Mouse (Mus musculus) bone marrow macrophage, adult 2 months (primary cell): ENCODE results near the gene Fam155a. TPM values are rescaled to one million over a fixed set of nuclear protein-coding genes. Genes with fewer than 3 reads are reported as not detected.

Source experiments
- H3K27ac ChIP-seq: 2 replicates; pipeline ENCODE4 v1.5.1; 2012; ENCODE audit warnings: low read depth, low read length; ENCODE audit not compliant: insufficient read depth
- H3K4me1 ChIP-seq: 2 replicates; pipeline ENCODE4 v1.6.1; 2012; ENCODE audit warnings: low read length; ENCODE audit not compliant: control insufficient read depth, insufficient read depth
- H3K4me3 ChIP-seq: 2 replicates; pipeline ENCODE4 v1.5.1; 2012; ENCODE audit warnings: mild to moderate bottlenecking, low read length, moderate library complexity; ENCODE audit not compliant: insufficient read depth
- CTCF ChIP-seq: IDR thresholded peaks from 2 replicates; pipeline ENCODE4 v1.5.1; 2012; ENCODE audit warnings: low read depth, mild to moderate bottlenecking, low read length, moderate library complexity
- POLR2A ChIP-seq: IDR thresholded peaks from 2 replicates; pipeline ENCODE4 v1.6.1; 2012; ENCODE audit warnings: mild to moderate bottlenecking, low read depth, low read length, borderline replicate concordance
- polyA plus RNA-seq: library from polyadenylated mRNA; stranded (reverse); fragments of >200 nt; gene quantifications from 2 replicates; pipeline ENCODE4 v1.2.4, GENCODE M21; 2012; ENCODE audit not compliant: missing spikeins, insufficient read depth, insufficient read length

Fam155a gene
- polyA plus RNA-seq, 1 experiment: not detected

- no peaks in the 10 kb centered on the region for H3K4me1 ChIP-seq
- no peak overlapping the region for H3K4me3 ChIP-seq
- H3K27ac ChIP-seq: no peak overlapping the region
- TF ChIP-seq POLR2A: no peak
- TF ChIP-seq CTCF: no peak
Observed at GRCm38 (mm10) chr8:9453742-9454141, 317.2 kb downstream of the Fam155a start.

- Histone ChIP-seq H3K27ac (no peak overlapping the region), H3K4me3 (no peak overlapping the region), H3K4me1 (no peaks in the 10 kb centered on the region)
- TF ChIP-seq POLR2A (no peak), CTCF (no peak)
Observed at GRCm38 (mm10) chr8:9451543-9451942, 319.4 kb downstream of the Fam155a start.

GRCm38 (mm10) chr8:9448613-9449012, 322.3 kb downstream of the Fam155a start:
- H3K4me3 ChIP-seq: no peak overlapping the region
- no peak overlapping the region for H3K27ac ChIP-seq
- H3K4me1 ChIP-seq: no peaks in the 10 kb centered on the region
- TF ChIP-seq CTCF: no peak
- TF ChIP-seq POLR2A: no peak

GRCm38 (mm10) chr8:9437822-9438221, 333.1 kb downstream of the Fam155a start:
- Histone ChIP-seq H3K27ac (no peak overlapping the region), H3K4me3 (no peak overlapping the region), H3K4me1 (no peaks in the 10 kb centered on the region)
- no peak for TF ChIP-seq CTCF
- no peak for TF ChIP-seq POLR2A

- Histone ChIP-seq H3K27ac (no peak overlapping the region), H3K4me3 (no peak overlapping the region), H3K4me1 (no peaks in the 10 kb centered on the region)
- TF ChIP-seq CTCF: no peak
- no peak for TF ChIP-seq POLR2A
Observed at GRCm38 (mm10) chr8:9435501-9435900, 335.5 kb downstream of the Fam155a start.

GRCm38 (mm10) chr8:9432635-9433372, 338.2 kb downstream of the Fam155a start:
- TF ChIP-seq POLR2A: no peak
- no peak for TF ChIP-seq CTCF
- H3K4me3 ChIP-seq: no peak overlapping the region
- no peaks in the 10 kb centered on the region for H3K4me1 ChIP-seq
- no peak overlapping the region for H3K27ac ChIP-seq

GRCm38 (mm10) chr8:9428846-9429245, 342.1 kb downstream of the Fam155a start:
- no peaks in the 10 kb centered on the region for H3K4me1 ChIP-seq
- H3K27ac ChIP-seq: no peak overlapping the region
- TF ChIP-seq CTCF: no peak
- TF ChIP-seq POLR2A: no peak
- no peak overlapping the region for H3K4me3 ChIP-seq

- Histone ChIP-seq H3K4me3 (no peak overlapping the region), H3K27ac (no peak overlapping the region), H3K4me1 (no peaks in the 10 kb centered on the region)
- TF ChIP-seq POLR2A: no peak
- no peak for TF ChIP-seq CTCF
Observed at GRCm38 (mm10) chr8:9424069-9424468, 346.9 kb downstream of the Fam155a start.

- H3K27ac ChIP-seq: no peak overlapping the region
- no peak overlapping the region for H3K4me3 ChIP-seq
- H3K4me1 ChIP-seq: no peaks in the 10 kb centered on the region
- no peak for TF ChIP-seq POLR2A
- TF ChIP-seq CTCF: no peak
Observed at GRCm38 (mm10) chr8:9423590-9423989, 347.4 kb downstream of the Fam155a start.

- TF ChIP-seq POLR2A (no peak), CTCF (no peak)
- Histone ChIP-seq H3K4me3 (no peak overlapping the region), H3K4me1 (no peaks in the 10 kb centered on the region), H3K27ac (no peak overlapping the region)
Observed at GRCm38 (mm10) chr8:9423184-9423583, 347.8 kb downstream of the Fam155a start.
